Mouse (Mus musculus) erythroblast, embryonic 14.5 days (primary cell): ENCODE results near the gene Pla2g4d. TPM values are rescaled to one million over a fixed set of nuclear protein-coding genes. Genes with fewer than 3 reads are reported as not detected.

Source experiments
- H3K27me3 ChIP-seq: 2 replicates; pipeline ENCODE4 v1.6.1; 2012; ENCODE audit warnings: inconsistent platforms; ENCODE audit not compliant: control insufficient read depth
- H3K36me3 ChIP-seq: 2 replicates; pipeline ENCODE4 v1.6.1; 2012; ENCODE audit warnings: mild to moderate bottlenecking, inconsistent platforms; ENCODE audit not compliant: control insufficient read depth
- H3K4me1 ChIP-seq: 2 replicates; pipeline ENCODE4 v1.6.1; 2012; ENCODE audit warnings: inconsistent platforms; ENCODE audit not compliant: control insufficient read depth
- H3K4me3 ChIP-seq: replicated peaks from 2 replicates; pipeline ENCODE3; 2012; ENCODE audit warnings: moderate library complexity, mild to moderate bottlenecking, inconsistent platforms
- H3K9me3 ChIP-seq: 2 replicates; pipeline ENCODE4 v1.6.1; 2012; ENCODE audit warnings: low read length, inconsistent platforms, mixed read lengths; ENCODE audit not compliant: control insufficient read depth
- GATA1 ChIP-seq: IDR thresholded peaks from 2 replicates; pipeline ENCODE4 v1.6.1; 2012; ENCODE audit warnings: low read length, inconsistent platforms, mixed read lengths
- TAL1 ChIP-seq: IDR thresholded peaks from 3 replicates; pipeline ENCODE4 v1.6.1; 2012; ENCODE audit warnings: low read length, inconsistent platforms, mixed read lengths
- polyA plus RNA-seq: library from polyadenylated mRNA; stranded (reverse); fragments of >175 nt; gene quantifications from 2 replicates; pipeline ENCODE4 v1.2.3, GENCODE M21; 2012

Gene Pla2g4d
- not detected in 2 replicates for polyA plus RNA-seq

GRCm38 (mm10) chr2:120288995-120289394 is at the start of gene Pla2g4d:
Gene Pla2g4d, minus strand, starts transcription at chr2:120289197.
- H3K36me3 ChIP-seq: no peaks in the 10 kb centered on the region
- TF ChIP-seq TAL1 (no peak), GATA1 (no peak)
- H3K27me3 ChIP-seq: no peaks in the 10 kb centered on the region
- H3K9me3 ChIP-seq: no peaks in the 10 kb centered on the region
- H3K4me1 ChIP-seq: no peaks in the 10 kb centered on the region
- no peak within 1 kb of the TSS for H3K4me3 ChIP-seq

GRCm38 (mm10) chr2:120337886-120338285 is 48.9 kb upstream of the Pla2g4d start:
- Histone ChIP-seq H3K27me3 (no peaks in the 10 kb centered on the region), H3K36me3 (peaks cover 74% of the 10 kb centered on the region), H3K4me1 (no peaks in the 10 kb centered on the region), H3K4me3 (no peak overlapping the region), H3K9me3 (no peaks in the 10 kb centered on the region)
- TF ChIP-seq GATA1 (no peak), TAL1 (no peak)

GRCm38 (mm10) chr2:120331575-120331974 is 42.6 kb upstream of the Pla2g4d start:
- H3K9me3 ChIP-seq: no peaks in the 10 kb centered on the region
- peaks cover 72% of the 10 kb centered on the region for H3K36me3 ChIP-seq
- H3K4me3 ChIP-seq: no peak overlapping the region
- TF ChIP-seq GATA1: no peak
- TF ChIP-seq TAL1: no peak
- H3K4me1 ChIP-seq: no peaks in the 10 kb centered on the region
- no peaks in the 10 kb centered on the region for H3K27me3 ChIP-seq

- Histone ChIP-seq H3K4me3 (no peak overlapping the region), H3K36me3 (peaks cover 32% of the 10 kb centered on the region), H3K9me3 (no peaks in the 10 kb centered on the region), H3K27me3 (no peaks in the 10 kb centered on the region), H3K4me1 (peaks cover 2% of the 10 kb centered on the region; the same call in 1 of the 2 replicates)
- no peak for TF ChIP-seq TAL1
- no peak for TF ChIP-seq GATA1
These were observed 26.1 kb upstream of the Pla2g4d start for GRCm38 (mm10) chr2:120315077-120315476.

- Histone ChIP-seq H3K4me3 (no peak overlapping the region), H3K36me3 (peaks cover 32% of the 10 kb centered on the region), H3K27me3 (no peaks in the 10 kb centered on the region), H3K4me1 (peaks cover 2% of the 10 kb centered on the region; the same call in 1 of the 2 replicates), H3K9me3 (no peaks in the 10 kb centered on the region)
- TF ChIP-seq GATA1: no peak
- TF ChIP-seq TAL1: no peak
These were observed 25.5 kb upstream of the Pla2g4d start for GRCm38 (mm10) chr2:120314487-120314886.

GRCm38 (mm10) chr2:120313976-120314375 is 25.0 kb upstream of the Pla2g4d start, which contains the start of gene Pla2g4f:
Gene Pla2g4f, minus strand, starts transcription at chr2:120314165.
- no peak for TF ChIP-seq TAL1
- TF ChIP-seq GATA1: no peak
- Histone ChIP-seq H3K4me3 (no peak within 1 kb of the TSS), H3K36me3 (peaks cover 27% of the 10 kb centered on the region), H3K9me3 (no peaks in the 10 kb centered on the region), H3K4me1 (peaks cover 2% of the 10 kb centered on the region; the same call in 1 of the 2 replicates), H3K27me3 (no peaks in the 10 kb centered on the region)

GRCm38 (mm10) chr2:120312276-120312825 is 23.4 kb upstream of the Pla2g4d start:
- Histone ChIP-seq H3K9me3 (no peaks in the 10 kb centered on the region), H3K4me1 (peaks cover 2% of the 10 kb centered on the region; the same call in 1 of the 2 replicates), H3K4me3 (no peak overlapping the region), H3K36me3 (peaks cover 11% of the 10 kb centered on the region), H3K27me3 (no peaks in the 10 kb centered on the region)
- no peak for TF ChIP-seq TAL1
- no peak for TF ChIP-seq GATA1

GRCm38 (mm10) chr2:120304113-120304512 is 15.1 kb upstream of the Pla2g4d start:
- H3K4me1 ChIP-seq: no peaks in the 10 kb centered on the region
- no peak overlapping the region for H3K4me3 ChIP-seq
- H3K9me3 ChIP-seq: no peaks in the 10 kb centered on the region
- no peaks in the 10 kb centered on the region for H3K36me3 ChIP-seq
- H3K27me3 ChIP-seq: no peaks in the 10 kb centered on the region
- TF ChIP-seq GATA1: no peak

GRCm38 (mm10) chr2:120301076-120301475 is 12.1 kb upstream of the Pla2g4d start:
- TF ChIP-seq GATA1 (no peak), TAL1 (no peak)
- H3K27me3 ChIP-seq: no peaks in the 10 kb centered on the region

GRCm38 (mm10) chr2:120299866-120300265 is 10.9 kb upstream of the Pla2g4d start:
- no peak for TF ChIP-seq GATA1
- TF ChIP-seq TAL1: no peak
- Histone ChIP-seq H3K36me3 (no peaks in the 10 kb centered on the region), H3K4me1 (no peaks in the 10 kb centered on the region)

More at GRCm38 (mm10) chr2:120301076-120301475, 12.1 kb upstream of the Pla2g4d start:
- Histone ChIP-seq H3K36me3 (no peaks in the 10 kb centered on the region), H3K4me1 (no peaks in the 10 kb centered on the region), H3K9me3 (peaks cover 2% of the 10 kb centered on the region; the same call in 1 of the 2 replicates), H3K4me3 (no peak overlapping the region)

More at GRCm38 (mm10) chr2:120299866-120300265, 10.9 kb upstream of the Pla2g4d start:
- Histone ChIP-seq H3K27me3 (no peaks in the 10 kb centered on the region), H3K9me3 (peaks cover 2% of the 10 kb centered on the region; the same call in 1 of the 2 replicates), H3K4me3 (no peak overlapping the region)
